Mouse (Mus musculus) large intestine, adult 2 months (tissue): ENCODE measurements at regions not wholly inside any gene's neighbourhood (a gene's known extent, or its start where the extent isn't known, plus 50 kb on each side); places are given as distances from the start of the nearest gene placed in this dataset.

Source experiments
- DNase-seq: peaks from one replicate; pipeline ENCODE4 v3.0.0-alpha.2; 2012; ENCODE audit warnings: low read depth, low spot score
- WGBS: fragments of 180-500 bp; shearing (Covaris S2); methylation state at CpG from one replicate; pipeline ENCODE4 v1.1.7; 2018; 5-methylcytosine and 5-hydroxymethylcytosine counted together

DNA sequence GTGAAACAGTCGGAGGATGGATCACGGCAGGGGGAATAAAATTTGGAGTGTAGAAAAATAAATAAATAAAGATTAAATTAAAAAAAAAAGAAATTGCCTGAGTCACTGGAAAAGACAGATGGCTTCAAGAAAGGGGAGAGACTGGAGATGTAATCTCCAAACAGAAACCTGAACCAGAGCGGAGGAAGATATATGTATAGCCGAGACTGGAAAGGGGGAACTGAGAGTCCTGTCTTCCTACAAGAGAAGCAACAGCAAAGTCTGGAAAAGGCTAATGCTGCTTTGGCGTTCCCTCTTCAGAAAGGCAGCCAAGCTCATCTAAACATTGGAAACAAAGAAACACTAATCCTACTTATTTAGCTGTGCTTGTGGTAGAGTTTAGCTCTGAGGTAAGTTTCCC is 619.6 kb downstream of the Pom121l12 start:
- 75% methylated on average over 5 of the region's 5 CpGs for WGBS

DNA sequence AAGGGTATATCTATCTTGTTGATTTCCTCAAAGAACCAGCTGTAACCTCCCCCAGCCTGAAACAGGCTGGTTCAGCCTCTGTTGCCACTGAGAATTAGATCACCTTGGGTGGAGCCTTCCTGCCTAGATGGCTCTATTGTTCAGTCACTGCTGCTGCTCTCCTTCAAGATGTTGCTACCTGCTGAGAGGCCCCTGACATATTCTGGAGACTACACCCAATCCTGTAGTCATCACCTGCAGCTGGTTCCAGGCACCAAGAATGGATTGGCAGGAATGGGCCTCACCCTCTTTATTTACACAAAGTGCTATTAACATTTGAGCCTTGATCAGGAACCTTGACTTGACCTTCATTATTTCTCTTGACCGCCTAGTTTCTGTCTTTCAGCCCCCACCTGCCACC is 622.8 kb downstream of the Pom121l12 start:
- DNase-seq: no peak
- 59% methylated on average over 1 of the region's 1 CpGs for WGBS

More for the DNA sequence above, 619.6 kb downstream of the Pom121l12 start:
- DNase-seq: no peak

DNA sequence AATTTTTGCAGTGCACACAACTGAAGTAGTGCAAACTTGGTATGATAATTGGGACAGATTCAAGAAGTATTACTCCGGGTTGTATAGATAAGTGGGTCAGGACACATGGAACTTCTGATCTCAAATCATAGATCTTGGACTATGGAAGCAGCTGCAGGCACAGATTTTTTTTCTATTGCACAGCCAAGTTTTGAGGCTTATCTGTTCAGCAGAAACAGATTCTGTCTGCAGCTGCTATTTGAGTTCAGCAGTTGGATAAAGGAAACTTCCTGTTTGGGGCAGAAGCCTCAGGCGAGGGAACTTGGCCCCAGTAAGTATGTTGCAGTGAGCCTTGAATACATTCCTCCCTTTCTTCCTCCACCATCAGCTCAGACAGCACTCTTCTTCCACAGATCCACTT is 650.9 kb downstream of the Pom121l12 start:
- DNase-seq: no peak
- 43% methylated on average over 2 of the region's 2 CpGs for WGBS

DNA sequence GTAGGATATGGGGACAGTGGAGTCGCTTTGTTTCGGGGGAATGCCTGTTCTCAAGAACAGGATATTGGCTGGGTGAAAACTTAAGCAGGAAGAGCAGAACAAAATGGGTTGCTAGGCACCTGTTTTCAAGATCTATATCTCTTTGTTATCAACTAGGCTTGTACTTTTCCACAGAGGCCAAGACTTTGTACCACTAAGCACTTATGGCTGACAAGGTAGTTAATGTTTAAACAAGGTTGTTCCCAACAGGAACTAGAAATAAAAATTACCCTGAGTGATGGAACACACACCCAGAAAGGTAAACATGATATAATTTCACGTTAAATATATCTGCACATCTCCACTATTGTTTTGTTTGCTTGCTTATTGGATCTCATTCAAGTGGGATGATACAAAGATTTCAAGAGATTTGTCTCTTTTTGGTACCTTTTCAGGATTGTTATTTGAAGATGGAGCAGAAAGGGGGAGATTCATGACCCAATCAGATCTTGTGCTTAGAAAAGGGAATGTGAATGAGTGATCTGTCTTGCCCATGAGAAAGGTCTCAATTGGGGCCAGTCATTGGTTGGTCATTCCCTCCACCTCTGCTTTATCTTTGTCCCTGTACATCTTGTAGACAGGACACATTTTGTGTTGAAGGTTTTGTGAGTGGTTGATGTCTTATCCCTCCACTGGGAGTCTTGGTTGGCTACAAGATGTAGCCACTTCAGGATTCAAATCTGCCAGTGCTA is 675.1 kb downstream of the Pom121l12 start:
- peak; percentile 64 for DNase-seq
- 23% methylated on average over 3 of the region's 3 CpGs for WGBS

DNA sequence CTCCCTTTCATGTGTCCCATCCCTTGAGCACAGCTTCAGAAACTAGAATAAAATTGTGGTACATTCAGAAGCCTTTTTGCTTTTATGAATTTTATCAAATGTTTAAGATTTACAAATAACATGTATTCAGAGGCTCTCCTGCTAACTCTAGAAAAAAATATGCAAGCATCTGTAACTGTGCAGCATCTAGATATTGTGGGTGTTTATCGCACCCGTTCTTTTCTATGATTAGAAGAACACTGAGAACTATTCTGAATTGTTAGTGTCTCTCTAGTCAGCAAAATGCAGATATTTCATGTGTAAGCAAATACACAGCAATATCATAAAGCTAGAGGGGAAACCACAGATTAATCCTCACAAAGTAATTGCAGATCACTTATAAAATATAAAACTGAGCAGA is 709.4 kb downstream of the Pom121l12 start:
- WGBS: over 99% methylated on average over 2 of the region's 2 CpGs
- DNase-seq: no peak
